Mouse (Mus musculus) kidney, adult 18-20 months (tissue): Measurements from ENCODE around the gene Cnksr3.

Source experiments
- DNase-seq: peaks from one replicate; pipeline ENCODE4 v3.0.0; 2021

Cnksr3 gene

DNA sequence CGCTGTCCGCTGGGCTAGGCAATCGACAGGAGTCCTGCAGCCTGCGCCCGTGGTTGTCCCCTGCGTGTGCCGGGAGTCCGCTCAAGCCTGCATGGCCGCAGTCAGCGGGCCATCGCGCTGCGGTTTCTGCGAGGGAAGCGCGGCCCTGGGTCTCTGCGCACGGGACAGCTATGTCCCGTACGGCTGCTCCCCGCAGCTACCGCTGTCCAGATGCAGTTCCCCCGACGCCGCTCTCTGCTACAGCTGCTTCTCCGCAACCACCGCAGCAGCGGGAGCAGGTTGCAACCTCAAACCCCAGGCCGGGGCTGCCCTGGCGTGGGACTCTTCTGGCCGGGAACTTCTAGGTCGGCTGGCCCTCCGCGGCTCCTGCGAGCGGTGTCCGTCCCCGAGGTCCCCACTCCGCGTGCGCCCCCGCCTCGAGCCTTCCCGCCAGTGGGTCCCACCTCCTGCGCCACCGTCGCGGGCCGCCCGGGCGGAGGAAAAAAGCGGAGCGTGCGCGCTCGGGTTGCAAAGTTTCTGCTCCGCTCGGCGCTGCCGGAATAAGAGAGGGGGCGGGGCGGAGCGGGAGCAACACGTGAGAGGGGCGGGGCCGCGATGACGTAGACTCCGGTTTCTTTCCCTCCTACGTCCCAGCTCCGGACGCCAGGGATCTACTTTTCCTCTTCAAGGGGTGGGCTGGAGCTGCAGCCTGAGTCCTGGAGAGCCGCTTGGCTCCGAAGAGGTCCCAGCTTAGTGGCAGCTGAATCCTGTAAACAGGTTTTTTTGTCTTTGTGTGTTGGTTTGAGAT, at the start of gene Cnksr3:
TSS of gene Cnksr3 (minus strand) at position 542 of the 787 bp plus-strand sequence.
- peak; percentile 98 for DNase-seq

DNA sequence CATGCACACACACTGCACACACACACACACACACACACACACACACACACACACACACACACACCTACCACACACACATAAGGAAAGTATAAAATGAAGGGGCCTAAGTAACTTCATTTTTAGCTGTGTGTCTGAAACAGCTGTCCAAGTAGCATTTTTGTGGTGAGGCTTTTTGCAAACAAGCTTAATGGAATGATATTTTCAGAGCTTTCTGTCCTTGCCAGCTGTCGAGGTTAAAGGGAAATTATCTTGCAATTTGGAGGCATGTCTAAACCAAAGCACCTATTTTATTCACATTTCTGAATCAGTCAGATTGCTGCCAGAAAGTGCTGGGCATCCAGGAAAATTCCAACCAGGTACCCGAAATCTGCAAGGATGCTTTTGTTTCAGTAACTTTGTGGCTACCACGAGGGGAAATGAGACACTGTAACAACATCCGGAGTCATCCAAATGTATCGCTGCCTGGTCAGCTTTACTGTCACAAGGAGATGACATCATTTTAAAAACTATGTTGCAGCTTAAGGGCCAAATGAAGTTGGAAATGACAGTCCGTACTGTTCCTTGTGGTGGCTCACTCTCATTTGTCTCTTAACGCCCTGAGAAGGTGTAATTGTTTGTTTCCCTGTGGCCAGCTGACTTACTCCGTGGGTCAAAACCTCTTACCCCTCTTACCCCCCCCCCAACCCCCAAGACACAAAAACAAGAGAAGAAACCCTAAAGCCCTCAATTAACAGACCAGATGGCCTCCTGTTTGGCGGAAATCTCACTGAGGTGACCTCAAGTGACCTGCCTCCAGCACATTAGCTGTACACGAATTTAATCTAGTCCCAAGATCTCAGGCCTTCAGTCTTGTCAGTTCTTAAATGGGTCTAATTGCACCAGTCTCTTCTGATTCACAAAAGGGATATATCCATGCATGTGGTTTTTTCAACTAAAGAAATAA, 48.4 kb upstream of the Cnksr3 start:
- no peak for DNase-seq

- DNase-seq: no peak
Measured at GRCm38 (mm10) chr10:7258607-7259006, 46.6 kb upstream of the Cnksr3 start.

- no peak for DNase-seq
Measured at GRCm38 (mm10) chr10:7250455-7250854, 38.4 kb upstream of the Cnksr3 start.

- DNase-seq: peak; percentile 18
Measured at GRCm38 (mm10) chr10:7234601-7235000, 22.6 kb upstream of the Cnksr3 start.

DNA sequence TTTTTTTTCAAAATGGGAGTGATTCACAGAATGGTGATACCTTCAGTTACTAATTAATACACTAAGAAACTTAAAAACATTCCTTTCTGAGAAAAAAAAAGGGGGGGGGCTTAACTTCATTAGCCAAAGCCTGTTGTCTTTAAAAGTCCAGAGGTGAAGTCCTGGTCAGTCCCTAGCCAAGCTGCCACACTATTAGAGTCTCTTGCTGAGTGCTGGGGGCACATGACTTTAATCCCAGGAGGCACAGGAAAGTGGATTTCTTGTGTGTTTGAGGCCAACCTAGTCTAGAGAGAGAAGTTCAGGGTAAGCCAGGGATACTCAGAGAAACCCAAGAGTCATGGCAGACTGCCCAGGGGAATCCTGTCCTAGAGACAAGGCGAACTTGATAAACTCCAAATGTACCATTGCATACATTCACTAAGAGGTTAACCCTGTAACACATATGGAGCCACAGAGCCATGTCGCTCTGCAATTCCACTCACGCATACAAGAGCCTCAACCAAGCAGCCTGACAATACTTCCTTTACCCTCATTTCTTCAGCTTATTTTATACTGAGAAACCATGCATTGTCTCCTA, 5.6 kb upstream of the Cnksr3 start:
- DNase-seq: no peak

- no peak for DNase-seq
Measured at GRCm38 (mm10) chr10:7214718-7215117, 2.7 kb upstream of the Cnksr3 start.

DNA sequence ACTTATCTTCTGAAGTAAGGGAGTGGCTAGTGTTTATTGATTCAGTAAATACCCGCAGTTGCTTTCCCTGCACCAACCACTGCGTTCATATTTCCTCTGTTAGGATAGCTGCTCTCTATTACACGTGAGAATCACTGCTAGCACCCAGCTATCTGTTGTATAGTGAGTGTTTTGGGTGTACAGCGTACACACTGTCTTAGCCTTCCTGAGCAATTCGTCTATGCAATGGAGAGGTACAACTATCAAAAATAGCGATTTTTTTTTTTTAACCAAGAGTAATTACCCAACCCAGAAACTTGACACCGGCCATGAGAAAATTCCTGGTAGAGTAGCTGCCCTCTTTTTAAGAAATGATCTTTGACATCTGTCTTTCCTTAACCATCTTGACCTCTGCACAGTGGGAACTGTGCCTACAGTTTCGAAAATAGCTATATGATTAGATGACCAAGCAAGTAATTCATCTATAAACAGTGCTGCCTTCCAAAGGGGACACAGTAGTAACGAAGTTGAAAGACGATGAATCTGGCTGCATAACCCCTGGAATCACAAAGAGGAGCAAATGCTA, 1.1 kb upstream of the Cnksr3 start:
- DNase-seq: no peak

GRCm38 (mm10) chr10:7212537-7212936, 500 bp upstream of the Cnksr3 start:
- DNase-seq: no peak

DNA sequence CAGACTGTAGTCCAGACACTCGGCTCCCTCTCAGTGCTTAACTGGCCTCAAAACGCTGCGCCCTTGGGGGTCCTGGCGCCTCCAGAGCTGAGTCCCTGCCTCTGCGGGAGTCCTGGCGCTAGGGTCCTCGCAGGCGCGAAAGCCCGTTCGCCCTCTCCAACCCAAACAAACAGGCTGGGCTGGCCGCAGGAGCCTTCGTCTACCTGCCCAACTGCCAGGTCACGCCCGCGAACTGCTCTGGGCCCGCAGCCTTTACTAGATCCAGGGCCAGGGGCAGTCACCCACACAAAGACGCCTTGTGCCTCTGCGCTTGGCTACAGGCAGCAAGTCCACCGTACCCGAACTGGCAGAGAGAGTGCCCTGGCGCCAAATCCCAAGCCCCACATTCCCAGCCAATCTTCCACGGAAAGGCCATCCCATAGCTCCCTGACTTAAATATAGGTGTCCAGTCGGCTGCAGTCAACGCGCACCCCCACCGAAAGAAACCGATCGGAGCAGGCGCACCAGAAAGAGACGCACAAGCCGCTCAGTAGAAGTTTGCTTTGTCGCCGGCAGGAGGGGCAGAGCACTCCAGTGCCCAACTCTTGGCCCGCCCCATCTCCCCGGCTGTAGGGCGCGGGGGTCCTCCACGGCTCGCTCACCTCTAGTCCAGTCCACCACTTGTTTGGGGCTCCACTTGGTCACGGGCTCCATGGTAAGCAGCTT, 894 bp downstream of the Cnksr3 start:
- DNase-seq: peak; percentile 87

DNA sequence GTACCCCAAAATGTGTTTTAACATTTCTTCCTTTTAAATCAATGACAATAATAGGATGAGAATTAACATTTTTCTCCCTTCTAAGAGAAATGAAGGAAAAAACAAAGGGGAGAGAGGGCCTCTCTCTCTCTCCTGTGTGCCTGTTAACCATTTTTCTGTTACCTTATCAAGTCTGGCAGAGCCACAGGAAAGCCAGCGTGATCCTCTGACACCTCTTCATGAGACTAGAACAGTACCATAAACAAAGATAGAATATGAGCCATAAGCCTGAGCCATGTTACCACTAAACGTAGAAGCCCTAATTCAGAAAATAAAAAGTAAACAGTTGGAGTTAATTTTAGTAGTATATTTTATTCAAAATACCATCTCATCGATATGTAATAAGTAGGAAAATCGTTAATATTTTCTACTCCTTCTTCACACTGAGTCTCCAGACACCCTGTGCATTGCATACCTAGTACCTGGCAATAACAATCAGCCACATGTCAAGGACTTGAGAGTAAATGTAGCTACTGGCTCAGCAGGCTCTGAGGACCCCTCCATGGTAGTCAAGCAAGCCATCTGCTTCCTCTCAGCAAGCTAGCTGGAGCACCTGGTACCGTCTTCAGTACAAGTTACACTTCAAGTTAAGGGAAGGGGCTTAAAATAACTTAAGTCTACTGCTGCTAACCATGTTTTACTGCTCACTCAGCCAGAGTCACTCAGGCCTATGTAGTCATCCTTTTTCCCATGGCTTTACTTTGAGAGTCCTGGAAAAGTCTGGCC, 2.2 kb downstream of the Cnksr3 start:
- DNase-seq: no peak

DNA sequence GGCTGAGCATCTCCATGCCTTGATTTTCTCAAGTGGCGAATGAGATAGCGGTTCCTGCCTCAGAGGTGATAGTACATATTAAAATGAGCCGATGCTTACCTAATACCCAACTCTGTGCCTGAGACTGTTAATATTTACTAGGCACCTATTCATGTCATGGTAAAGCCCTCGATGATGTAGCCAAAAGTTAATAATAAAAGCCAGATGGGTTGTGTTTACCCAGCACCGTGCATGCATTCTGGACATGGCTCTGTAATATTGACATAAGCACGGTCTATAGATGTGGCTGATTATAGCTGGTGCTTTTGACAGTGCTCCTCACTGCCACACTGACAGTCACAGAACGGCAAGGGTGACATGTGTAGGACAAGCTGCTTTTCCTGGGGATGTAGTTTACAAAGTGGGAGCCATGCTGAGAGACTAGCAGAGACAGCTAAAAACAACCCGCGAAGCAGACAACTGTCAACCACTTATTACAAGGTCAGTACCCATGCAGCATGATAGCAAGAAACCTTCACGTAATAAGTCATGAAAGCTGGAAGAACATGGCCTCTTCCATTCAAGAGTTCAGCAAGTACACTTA, 3.1 kb downstream of the Cnksr3 start:
- DNase-seq: no peak

- no peak for DNase-seq
Measured at GRCm38 (mm10) chr10:7207301-7207700, 4.7 kb downstream of the Cnksr3 start.

GRCm38 (mm10) chr10:7206571-7206970, 5.5 kb downstream of the Cnksr3 start:
- no peak for DNase-seq

GRCm38 (mm10) chr10:7205576-7205975, 6.5 kb downstream of the Cnksr3 start:
- DNase-seq: no peak

- no peak for DNase-seq
Measured at GRCm38 (mm10) chr10:7204953-7205352, 7.1 kb downstream of the Cnksr3 start.

GRCm38 (mm10) chr10:7202576-7202975, 9.5 kb downstream of the Cnksr3 start:
- no peak for DNase-seq

- no peak for DNase-seq
Measured at GRCm38 (mm10) chr10:7200665-7201064, 11.4 kb downstream of the Cnksr3 start.

DNA sequence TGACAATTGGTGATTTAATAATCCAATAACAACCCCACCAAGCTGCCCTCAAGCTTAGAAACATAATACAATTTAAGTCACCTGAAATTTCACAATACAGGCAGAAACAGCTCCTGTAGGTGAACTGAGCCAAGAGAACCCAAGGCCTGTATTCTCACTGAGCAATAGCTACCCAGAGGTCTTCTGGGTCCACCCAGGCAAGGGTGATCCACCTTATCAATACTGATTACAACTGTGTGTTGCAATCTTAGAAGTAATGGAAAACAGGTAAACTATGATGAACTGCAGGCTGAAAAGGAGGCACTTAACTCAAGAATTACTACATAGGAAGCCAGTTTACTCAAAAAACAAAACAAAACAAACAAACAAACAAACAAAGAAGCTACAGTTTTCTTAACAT, 13.8 kb downstream of the Cnksr3 start:
- DNase-seq: no peak

GRCm38 (mm10) chr10:7197733-7198132, 14.3 kb downstream of the Cnksr3 start:
- no peak for DNase-seq

- no peak for DNase-seq
Measured at GRCm38 (mm10) chr10:7196668-7197400, 15.2 kb downstream of the Cnksr3 start.
